Mouse (Mus musculus) thymus, adult 2 months (tissue): ENCODE measurements around the gene Dcps.

Experiments used
- CTCF ChIP-seq: fragments of 200-500 bp; IDR thresholded peaks from 2 replicates; pipeline ENCODE4 v1.5.1; 2012; ENCODE audit warnings: mild to moderate bottlenecking, control low read depth, low read length, moderate library complexity, borderline replicate concordance; ENCODE audit not compliant: control insufficient read depth, poor library complexity, insufficient read depth; ENCODE audit errors: extremely low read depth
- POLR2A ChIP-seq: fragments of 200-500 bp; IDR thresholded peaks from 2 replicates; pipeline ENCODE4 v1.6.1; 2012; ENCODE audit warnings: mild to moderate bottlenecking, low read length, control low read depth, moderate library complexity; ENCODE audit not compliant: control insufficient read depth, poor library complexity, insufficient read depth; ENCODE audit errors: extremely low read depth

- TF ChIP-seq CTCF (no peak), POLR2A (no peak)
Observed at GRCm38 (mm10) chr9:35111446-35111845, 64.4 kb downstream of the Dcps start.
